In the genomic region with DNA sequence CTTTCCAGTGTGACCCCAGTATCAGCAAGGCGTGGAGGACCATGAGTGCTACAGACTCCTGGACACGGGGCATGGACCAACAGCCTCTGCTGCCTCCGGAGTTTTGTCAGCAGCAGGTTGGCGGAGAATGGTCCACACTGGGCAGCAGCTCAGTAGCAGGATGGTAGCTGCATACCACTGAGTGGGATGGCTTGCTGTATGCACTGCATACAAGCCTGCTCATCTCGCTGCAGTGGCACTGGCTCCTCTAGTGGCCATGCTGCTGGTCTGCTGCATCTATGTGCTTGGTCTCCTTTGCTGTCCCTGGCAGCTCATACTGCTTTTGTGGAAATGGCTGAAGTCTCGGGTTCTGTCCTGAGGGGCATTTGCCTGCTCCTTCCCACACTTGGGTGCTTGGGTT, we compare ENCODE assay signal across 12 mouse cellular contexts. TPM values are rescaled to one million over a fixed set of nuclear protein-coding genes. Genes with fewer than 3 reads are reported as not detected.
A peak's percentile ranks its signal among the peaks of the same experiment; 100 is the strongest.
DNase-seq lines count a peak whose midpoint lies in the region; ATAC-seq and TF ChIP-seq lines count a peak whose summit lies in the region.
"Had no signal": no experiment of that assay in that cellular context is flagged by ENCODE, and none has a peak within 500 bp of the region (broad histone marks: within the 10 kb centered on the region; RNA-seq: fewer than 3 reads in every experiment).

No protein-coding gene starts in this region.

- no peaks in the 10 kb centered on the region for H3K4me1 ChIP-seq in midbrain, postnatal 0 days (ENCODE audit: insufficient read depth, low read length)
- H3K4me1 ChIP-seq in midbrain, embryonic 13.5 days (replicated peaks) = peaks cover 16% of the 10 kb centered on the region
- 0 out of 2 replicates have a peak, but pooled peaks cover 3% of the 10 kb centered on the region for H3K4me1 ChIP-seq in embryonic facial prominence, embryonic 14.5 days (ENCODE audit: control insufficient read depth, insufficient read depth, low read length)
- peaks cover 3% of the 10 kb centered on the region; the same call in 1 of the 2 replicates for H3K4me1 ChIP-seq in heart, embryonic 11.5 days (ENCODE audit: control insufficient read depth, insufficient read depth, low read length)

- 85% methylated on average over 6 of the region's 6 CpGs for WGBS in midbrain, postnatal 0 days
- 81% methylated on average over 6 of the region's 6 CpGs for WGBS in midbrain, embryonic 13.5 days
- 59% methylated on average over 6 of the region's 6 CpGs for WGBS in embryonic facial prominence, embryonic 14.5 days
- WGBS in heart, embryonic 11.5 days (ENCODE audit: insufficient replicate concordance) = 73% methylated on average over 6 of the region's 6 CpGs

- H3K9me3 ChIP-seq in midbrain, postnatal 0 days (ENCODE audit: low read length) = no peaks in the 10 kb centered on the region
- H3K9me3 ChIP-seq in midbrain, embryonic 13.5 days = no peaks in the 10 kb centered on the region
- H3K9me3 ChIP-seq in embryonic facial prominence, embryonic 14.5 days (ENCODE audit: control insufficient read depth, low read length) = no peaks in the 10 kb centered on the region
- no peaks in the 10 kb centered on the region for H3K9me3 ChIP-seq in heart, embryonic 11.5 days (replicated peaks; ENCODE audit: control insufficient read depth, low read length)
- H3K9me3 ChIP-seq: neural tube, embryonic 12.5 days had no signal

- H3K4me2 ChIP-seq in midbrain, postnatal 0 days (ENCODE audit: low read depth, low read length, poor library complexity, severe bottlenecking) = no peak overlapping the region
- H3K4me2 ChIP-seq in midbrain, embryonic 13.5 days (replicated peaks) = no peak overlapping the region
- H3K4me2 ChIP-seq in embryonic facial prominence, embryonic 14.5 days (ENCODE audit: low read depth, low read length) = no peak overlapping the region
- H3K4me2 ChIP-seq in heart, embryonic 11.5 days = no peak overlapping the region
- H3K4me2 ChIP-seq: hindbrain, embryonic 14.5 days; neural tube, embryonic 12.5 days had no signal

- H3K36me3 ChIP-seq in midbrain, postnatal 0 days (ENCODE audit: insufficient read depth, low read length) = no peaks in the 10 kb centered on the region
- H3K36me3 ChIP-seq in midbrain, embryonic 13.5 days = no peaks in the 10 kb centered on the region
- no peaks in the 10 kb centered on the region for H3K36me3 ChIP-seq in embryonic facial prominence, embryonic 14.5 days (ENCODE audit: control insufficient read depth, insufficient read depth, low read length)
- H3K36me3 ChIP-seq in heart, embryonic 11.5 days (ENCODE audit: control insufficient read depth, insufficient read depth, low read length) = no peaks in the 10 kb centered on the region
- H3K36me3 ChIP-seq: neural tube, embryonic 12.5 days had no signal

- DNase-seq in frontal cortex, postnatal 25 days (ENCODE audit: low spot score in 2 of 2) = no peak
- DNase-seq in layer of hippocampus, adult 2 months (ENCODE audit: low spot score in 2 of 2) = no peak
- DNase-seq in layer of hippocampus, adult 9-10 months (ENCODE audit: low spot score) = no peak
- DNase-seq in midbrain, postnatal 0 days (ENCODE audit: low spot score) = peak; percentile 56
- no peak for DNase-seq in embryonic facial prominence, embryonic 14.5 days (ENCODE audit: low spot score)
- DNase-seq: right cerebral cortex, postnatal 14 days had no signal

- TF ChIP-seq CTCF in layer of hippocampus, adult 2 months (conservative IDR thresholded peaks at IDR 0.05) = peak; percentile 68
- peak; percentile 70 for TF ChIP-seq CTCF in midbrain, postnatal 0 days (IDR thresholded peaks at IDR 0.05)

- H3K4me3 ChIP-seq in layer of hippocampus, adult 2 months = no peak overlapping the region
- no peak overlapping the region for H3K4me3 ChIP-seq in midbrain, postnatal 0 days (ENCODE audit: low read depth, low read length)
- no peak overlapping the region for H3K4me3 ChIP-seq in midbrain, embryonic 13.5 days (replicated peaks)
- H3K4me3 ChIP-seq in embryonic facial prominence, embryonic 14.5 days (ENCODE audit: low read depth, low read length) = no peak overlapping the region
- H3K4me3 ChIP-seq in heart, embryonic 11.5 days (ENCODE audit: low read depth, low read length) = no peak overlapping the region
- H3K4me3 ChIP-seq: neural tube, embryonic 12.5 days had no signal

- H3K27me3 ChIP-seq in midbrain, postnatal 0 days (ENCODE audit: insufficient read depth, low read length) = no peaks in the 10 kb centered on the region
- no peaks in the 10 kb centered on the region for H3K27me3 ChIP-seq in midbrain, embryonic 13.5 days
- H3K27me3 ChIP-seq in embryonic facial prominence, embryonic 14.5 days (replicated peaks; ENCODE audit: control insufficient read depth, insufficient read depth, low read length) = no peaks in the 10 kb centered on the region
- H3K27me3 ChIP-seq in heart, embryonic 11.5 days (ENCODE audit: control insufficient read depth, insufficient read depth, low read length) = no peaks in the 10 kb centered on the region
- H3K27me3 ChIP-seq: neural tube, embryonic 12.5 days had no signal

- no peak overlapping the region for H3K9ac ChIP-seq in midbrain, postnatal 0 days (replicated peaks; ENCODE audit: low read length, poor library complexity, severe bottlenecking)
- H3K9ac ChIP-seq in midbrain, embryonic 13.5 days (replicated peaks) = no peak overlapping the region
- no peak overlapping the region for H3K9ac ChIP-seq in embryonic facial prominence, embryonic 14.5 days (ENCODE audit: low read depth, low read length)
- H3K9ac ChIP-seq in heart, embryonic 11.5 days (ENCODE audit: low read depth, low read length) = no peak overlapping the region
- H3K9ac ChIP-seq: hindbrain, embryonic 14.5 days; neural tube, embryonic 12.5 days had no signal

- peak; percentile 61; the same call in 1 of the 2 replicates for ATAC-seq in frontal cortex, adult (ENCODE audit: low TSS enrichment)
- ATAC-seq in midbrain, postnatal 0 days (ENCODE audit: low FRiP score) = no peak
- no peak for ATAC-seq in midbrain, embryonic 13.5 days
- 0 out of 2 replicates have a peak, but pooled peaks have one; percentile 26 for ATAC-seq in embryonic facial prominence, embryonic 14.5 days (ENCODE audit: low read depth)
- no peak for ATAC-seq in heart, embryonic 11.5 days (replicated peaks; ENCODE audit: insufficient number of reproducible peaks, low FRiP score, low TSS enrichment)

- 0 out of 2 replicates have a peak overlapping the region, but pooled peaks have one; percentile 32 for H3K27ac ChIP-seq in layer of hippocampus, adult 2 months
- H3K27ac ChIP-seq in midbrain, postnatal 0 days (ENCODE audit: low read depth, low read length) = no peak overlapping the region
- no peak overlapping the region for H3K27ac ChIP-seq in midbrain, embryonic 13.5 days
- no peak overlapping the region for H3K27ac ChIP-seq in embryonic facial prominence, embryonic 14.5 days (replicated peaks; ENCODE audit: low read depth, low read length)
- H3K27ac ChIP-seq in heart, embryonic 11.5 days (ENCODE audit: low read depth, low read length) = no peak overlapping the region
- H3K27ac ChIP-seq: hindbrain, embryonic 14.5 days; macrophage; neural tube, embryonic 12.5 days had no signal

RNA-seq across cellular contexts. Expression of gene Rptor, which starts 34.8 kb away (rescaled TPM):
- total RNA-seq in layer of hippocampus, adult 2 months (2021) = 10 to 100 TPM; 62.3 to 66.1 TPM
- total RNA-seq in midbrain, postnatal 0 days (2014; rRNA removed) = 64.8 and 65.0 TPM in 2 replicates
- 8.5 TPM in 2 replicates for polyA plus RNA-seq in midbrain, postnatal 0 days (2015; fragmentation: Nextera tagmentation; extraction: Ambion mirVana)
- 9.7 and 11.7 TPM in 2 replicates for polyA plus RNA-seq in midbrain, embryonic 13.5 days (2015; fragmentation: Nextera tagmentation; extraction: Ambion mirVana)
- 10.6 and 11.6 TPM in 2 replicates for polyA plus RNA-seq in embryonic facial prominence, embryonic 14.5 days (2014; fragmentation: Nextera tagmentation; extraction: Ambion mirVana)
- polyA plus RNA-seq in heart, embryonic 11.5 days (2014; fragmentation: Nextera tagmentation; extraction: Ambion mirVana) = 9.7 and 9.8 TPM in 2 replicates

Comparison
In these comparisons a context has a peak if more than half of its experiments do, and no peak if none do; other contexts are left out.
1. ATAC-seq: peak in frontal cortex, adult (single experiment) and embryonic facial prominence, embryonic 14.5 days (single experiment); none in midbrain, postnatal 0 days (single experiment), midbrain, embryonic 13.5 days (single experiment) and heart, embryonic 11.5 days (single experiment).